Mouse (Mus musculus) megakaryocyte, embryonic 14.5 days (primary cell): ENCODE measurements at regions not wholly inside any gene's neighbourhood (a gene's known extent, or its start where the extent isn't known, plus 50 kb on each side); places are given as distances from the start of the nearest gene placed in this dataset.

ENCODE experiments used
- FLI1 ChIP-seq: IDR thresholded peaks from 2 replicates; pipeline ENCODE4 v1.6.1; 2012; ENCODE audit warnings: low read length, inconsistent platforms, mixed read lengths
- GATA1 ChIP-seq: IDR thresholded peaks from 3 replicates; pipeline ENCODE4 v1.6.1; 2012; ENCODE audit warnings: mixed read lengths, low read length, inconsistent platforms, borderline replicate concordance

DNA sequence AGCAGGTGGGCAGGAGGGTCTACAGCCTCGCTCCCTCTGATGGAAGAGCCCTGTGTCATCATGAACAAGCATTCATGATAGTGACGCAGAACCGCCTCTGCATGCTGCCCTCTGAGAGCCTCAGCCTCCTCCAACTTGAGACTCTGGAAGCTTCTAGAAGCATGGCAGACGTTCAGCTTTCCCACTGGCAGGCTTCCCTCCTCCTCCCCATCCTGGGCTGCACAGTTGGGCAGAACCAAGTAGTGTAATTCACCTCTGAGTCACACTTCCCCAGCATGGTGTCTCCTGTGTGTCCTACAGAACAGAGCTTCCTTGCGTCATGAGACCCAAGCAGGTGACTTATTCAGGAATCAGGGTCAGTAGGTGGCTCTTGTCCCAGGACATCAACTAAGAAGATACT, 271.3 kb upstream of the Zmiz1 start:
- TF ChIP-seq GATA1 (no peak), FLI1 (no peak)
